Mouse (Mus musculus) 416B (cell line): Measurements from ENCODE around the gene Zfp362.

Experiments used
- DNase-seq: peaks from one replicate; pipeline ENCODE4 v3.0.0; 2011; ENCODE audit warnings: low read depth

The Zfp362 gene

DNA sequence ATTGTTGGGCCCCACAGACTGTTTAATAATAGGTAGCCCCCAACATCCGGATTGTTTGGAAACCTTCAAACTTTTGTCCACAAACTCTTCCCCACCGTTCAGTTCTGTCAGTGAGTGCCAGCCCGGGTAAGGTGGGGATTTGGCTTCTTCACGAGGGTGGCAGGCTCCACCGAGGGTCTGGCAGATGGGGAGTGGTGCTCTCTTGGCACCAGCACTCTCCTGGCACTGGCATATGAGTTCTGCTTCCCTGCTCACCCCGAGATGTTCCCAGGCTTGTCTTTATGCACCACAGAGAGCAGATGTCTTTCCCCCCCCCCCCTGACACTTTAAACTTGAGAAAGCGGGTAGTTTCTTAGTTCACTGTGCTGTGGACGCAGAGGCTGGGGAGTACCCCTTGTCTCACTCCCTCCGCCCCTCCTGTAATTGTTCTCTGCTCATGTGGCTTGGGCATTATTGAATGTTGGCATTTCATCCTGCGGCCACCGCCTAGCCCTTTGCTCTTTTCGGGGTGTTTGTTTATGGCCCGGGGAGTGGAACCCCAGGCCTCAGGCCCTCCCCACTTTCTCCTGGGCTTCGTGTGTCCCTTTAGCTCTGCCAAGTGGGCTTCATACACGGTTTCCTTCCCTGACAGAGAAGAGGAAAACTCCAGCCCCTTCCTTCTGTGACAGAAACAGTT lies 76.7 kb downstream of the Zfp362 start:
- no peak for DNase-seq

DNA sequence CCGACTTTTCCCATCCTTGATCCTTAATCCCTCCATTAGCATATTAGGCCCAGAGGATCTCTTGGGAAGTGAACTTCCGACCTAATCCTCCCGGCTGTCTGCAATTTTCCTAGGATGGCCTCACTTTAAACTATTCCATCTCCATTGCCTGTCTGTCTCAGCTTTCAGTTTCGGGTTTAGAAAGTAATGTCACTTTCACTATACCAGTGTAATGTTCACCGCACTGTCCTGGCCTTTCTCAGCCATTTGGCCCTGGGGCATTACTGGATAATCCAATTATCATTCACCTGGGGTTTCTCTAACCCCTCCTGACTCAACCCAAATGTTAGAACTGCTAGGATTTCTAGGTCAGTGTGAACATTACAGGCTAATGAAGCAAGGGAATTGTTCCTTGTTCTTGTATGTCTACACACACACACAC lies 77.4 kb downstream of the Zfp362 start:
- DNase-seq = peak; percentile 41

DNA sequence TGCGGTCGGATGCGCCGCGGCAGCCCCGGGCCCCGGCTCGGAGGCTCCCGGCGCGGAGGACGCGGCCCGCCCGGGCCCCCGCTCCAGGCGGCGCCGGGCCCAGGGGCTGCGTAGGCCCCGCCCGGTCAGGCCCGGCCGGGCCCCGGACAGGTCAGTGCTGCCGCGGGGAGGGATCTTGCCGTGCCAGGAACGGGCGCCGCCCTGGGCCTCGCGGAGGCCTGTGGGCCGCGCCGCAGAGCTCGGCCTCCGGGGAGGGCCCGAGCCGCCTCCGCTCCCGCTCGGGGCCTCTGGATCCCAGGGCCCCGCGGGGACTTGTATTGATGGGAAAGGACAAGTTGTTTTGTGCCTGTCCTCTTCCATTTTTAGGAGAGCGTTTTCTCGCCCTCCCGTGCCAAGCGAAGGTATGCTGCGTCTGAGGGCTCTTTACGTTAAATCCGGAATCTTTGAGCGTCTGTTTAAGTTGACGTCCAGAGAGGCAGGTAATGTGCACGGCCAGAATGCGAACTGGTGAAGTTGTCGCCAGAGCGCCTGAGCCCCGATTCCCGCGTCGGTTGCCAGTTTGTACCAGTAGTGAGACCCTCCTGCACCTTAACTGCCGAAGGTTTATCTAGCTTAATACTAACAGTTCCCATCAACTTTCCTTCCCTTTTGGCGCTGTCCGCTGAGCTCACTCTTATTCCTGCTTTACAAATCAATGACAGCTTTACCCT lies 78.0 kb downstream of the Zfp362 start:
- peak; percentile 47 for DNase-seq

DNA sequence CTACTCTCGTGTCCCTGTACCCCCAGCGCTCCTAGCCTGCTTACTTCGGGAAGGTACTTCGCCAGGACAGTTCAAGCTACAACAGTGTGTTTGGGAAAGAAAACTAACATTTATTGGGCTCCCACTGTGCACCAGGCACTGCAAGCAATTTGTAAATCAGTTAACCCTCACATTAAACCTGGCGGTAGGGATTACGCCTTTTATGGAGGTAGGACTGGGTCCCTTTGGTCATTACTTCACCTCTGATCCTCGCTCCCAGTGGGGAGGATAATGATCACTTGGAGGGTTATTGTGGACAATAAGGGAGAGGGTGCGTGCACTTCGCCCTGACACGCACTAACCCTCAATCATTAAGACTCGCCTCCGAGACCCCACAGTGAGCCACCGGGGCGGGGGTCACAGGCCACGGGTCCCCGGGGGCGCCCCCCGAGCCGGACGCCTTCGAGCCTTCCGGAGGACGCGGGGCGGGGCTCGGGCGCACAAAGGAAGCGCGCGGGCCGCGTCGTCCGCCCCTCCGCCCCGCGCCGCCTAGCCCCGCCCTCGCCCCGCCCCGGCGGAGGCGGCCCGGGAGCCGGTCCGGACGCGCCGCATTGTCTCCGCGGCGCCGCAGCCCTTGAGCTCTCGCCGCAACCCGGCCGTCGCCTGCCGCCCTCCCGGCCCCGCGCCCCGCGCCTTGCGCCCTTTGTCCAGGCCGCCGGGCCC lies 78.7 kb downstream of the Zfp362 start:
- DNase-seq = peak; percentile 53

DNA sequence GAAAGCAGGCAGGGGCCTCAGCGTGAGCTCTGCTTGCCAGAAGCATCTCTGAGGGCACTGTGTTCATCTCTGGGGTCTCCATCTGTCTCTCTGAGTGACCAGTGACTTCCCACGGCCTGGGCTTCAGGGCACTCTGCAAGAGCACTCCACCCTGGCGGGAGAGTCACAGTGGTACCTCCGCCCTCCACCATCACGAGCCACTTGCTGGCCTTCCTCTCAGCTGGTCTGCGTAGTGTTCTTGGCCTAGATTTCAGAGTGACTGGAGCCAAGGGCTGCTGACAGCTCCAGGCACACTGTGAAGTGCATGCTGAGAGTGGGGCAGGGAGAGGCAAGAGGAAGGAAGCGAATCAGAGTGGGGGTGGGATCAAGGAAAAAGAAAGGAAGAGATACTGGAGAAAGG lies 81.8 kb downstream of the Zfp362 start:
- no peak for DNase-seq

DNA sequence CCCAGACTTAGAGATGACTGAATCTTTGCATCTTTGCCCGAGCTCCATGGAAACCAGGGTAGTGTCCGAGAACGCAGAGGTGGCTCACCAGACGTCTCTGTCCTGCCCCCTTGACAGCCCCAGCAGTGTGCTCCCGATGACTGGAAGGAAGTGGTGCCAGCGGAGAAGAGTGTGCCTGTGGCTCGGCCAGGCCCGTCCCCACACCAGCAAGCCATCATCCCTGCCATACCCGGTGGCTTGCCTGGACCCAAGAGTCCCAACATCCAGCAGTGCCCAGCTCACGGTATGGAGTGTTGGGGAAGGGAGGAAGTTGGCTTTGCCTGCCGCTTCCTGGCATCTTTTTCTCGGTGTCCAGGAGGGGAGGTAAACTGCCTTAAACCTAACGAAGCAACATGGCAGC lies 82.4 kb downstream of the Zfp362 start:
- DNase-seq = no peak
